Mouse (Mus musculus) testis, postnatal 14 days (tissue): ENCODE measurements around the gene Pid1.

Experiments used
- DNase-seq: peaks from one replicate; pipeline ENCODE4 v3.0.0; 2021; ENCODE audit warnings: low spot score

Gene Pid1

GRCm38 (mm10) chr1:84363967-84364366 lies at the start of gene Pid1:
Pid1 (minus strand) TSS chr1:84364180.
- no peak for DNase-seq

GRCm38 (mm10) chr1:84409514-84409913 lies 45.5 kb upstream of the Pid1 start:
- DNase-seq: no peak

- no peak for DNase-seq
Measured at GRCm38 (mm10) chr1:84408873-84409272, 44.9 kb upstream of the Pid1 start.

- no peak for DNase-seq
Measured at GRCm38 (mm10) chr1:84406891-84407290, 42.9 kb upstream of the Pid1 start.

GRCm38 (mm10) chr1:84405551-84406290 lies 41.7 kb upstream of the Pid1 start:
- no peak for DNase-seq

- peak; percentile 38 for DNase-seq
Measured at GRCm38 (mm10) chr1:84404880-84405279, 40.9 kb upstream of the Pid1 start.

GRCm38 (mm10) chr1:84402154-84402553 lies 38.2 kb upstream of the Pid1 start:
- DNase-seq: no peak

- no peak for DNase-seq
Measured at GRCm38 (mm10) chr1:84399671-84400070, 35.7 kb upstream of the Pid1 start.

GRCm38 (mm10) chr1:84399118-84399517 lies 35.1 kb upstream of the Pid1 start:
- no peak for DNase-seq

- DNase-seq: no peak
Measured at GRCm38 (mm10) chr1:84396787-84397186, 32.8 kb upstream of the Pid1 start.

GRCm38 (mm10) chr1:84395928-84396327 lies 31.9 kb upstream of the Pid1 start:
- no peak for DNase-seq

GRCm38 (mm10) chr1:84390961-84391360 lies 27.0 kb upstream of the Pid1 start:
- DNase-seq: no peak

GRCm38 (mm10) chr1:84387616-84388015 lies 23.6 kb upstream of the Pid1 start:
- DNase-seq: no peak

GRCm38 (mm10) chr1:84386481-84387146 lies 22.6 kb upstream of the Pid1 start:
- no peak for DNase-seq

- no peak for DNase-seq
Measured at GRCm38 (mm10) chr1:84382709-84383108, 18.7 kb upstream of the Pid1 start.

- no peak for DNase-seq
Measured at GRCm38 (mm10) chr1:84382064-84382463, 18.1 kb upstream of the Pid1 start.

- DNase-seq: no peak
Measured at GRCm38 (mm10) chr1:84380895-84381294, 16.9 kb upstream of the Pid1 start.

GRCm38 (mm10) chr1:84367733-84368132 lies 3.8 kb upstream of the Pid1 start:
- no peak for DNase-seq

- DNase-seq: no peak
Measured at GRCm38 (mm10) chr1:84366553-84366952, 2.6 kb upstream of the Pid1 start.

- DNase-seq: no peak
Measured at GRCm38 (mm10) chr1:84362709-84363617, 1.0 kb downstream of the Pid1 start.

- DNase-seq: no peak
Measured at GRCm38 (mm10) chr1:84362209-84362608, 1.8 kb downstream of the Pid1 start.

- DNase-seq: no peak
Measured at GRCm38 (mm10) chr1:84361389-84361788, 2.6 kb downstream of the Pid1 start.
